Mouse (Mus musculus) fat pad, adult 2 months (tissue): ENCODE measurements around the gene Spns3.

ENCODE experiments used
- DNase-seq: peaks from one replicate; pipeline ENCODE4 v3.0.0-alpha.2; 2011; ENCODE audit warnings: low read depth, low spot score; ENCODE audit errors: extremely low read depth

Gene Spns3

DNA sequence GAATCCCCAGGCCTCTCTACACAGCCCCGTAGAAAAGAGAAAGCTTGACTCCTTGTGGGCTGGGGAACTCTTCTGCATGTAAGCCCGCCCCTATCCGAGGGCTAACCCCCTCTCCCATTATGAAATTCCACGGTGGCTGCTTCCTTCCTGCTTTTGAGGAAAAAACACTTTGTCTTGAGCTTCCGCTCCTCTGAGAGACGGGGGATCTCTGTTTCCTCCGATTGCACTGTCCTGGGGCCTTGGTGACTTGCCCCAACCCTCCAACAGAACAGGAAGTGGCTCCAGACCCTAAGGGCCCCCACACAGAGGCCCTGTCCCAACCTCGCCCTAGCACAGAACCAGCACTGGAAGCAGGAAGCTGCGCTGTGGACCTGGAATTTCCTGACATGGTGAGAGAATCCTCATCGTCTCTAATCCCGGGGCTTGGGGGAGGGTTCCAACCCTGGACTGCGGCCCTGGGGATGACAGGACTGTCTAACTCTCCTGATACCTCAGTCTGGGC lies 92.3 kb downstream of the Spns3 start:
- DNase-seq, result no peak

DNA sequence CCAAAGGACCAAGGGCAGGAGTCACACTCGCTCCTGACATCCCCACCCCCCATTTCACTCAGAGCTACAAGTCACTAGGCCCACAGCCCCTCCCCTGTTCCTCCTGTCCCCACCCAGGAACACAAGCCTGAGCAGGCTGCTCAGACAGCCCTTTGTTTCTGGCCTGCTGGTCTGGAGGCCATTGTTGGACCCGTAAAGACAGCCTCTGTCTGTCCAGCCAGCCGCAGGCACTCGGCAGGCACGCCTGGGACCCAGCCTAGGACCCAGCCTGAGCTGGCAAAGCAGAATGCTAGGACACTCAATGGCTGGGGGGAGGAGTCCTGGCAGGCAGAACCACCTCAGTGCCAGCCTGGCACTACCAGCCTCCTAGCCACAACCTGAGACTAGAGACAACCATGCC lies 94.6 kb downstream of the Spns3 start:
- no peak for DNase-seq

DNA sequence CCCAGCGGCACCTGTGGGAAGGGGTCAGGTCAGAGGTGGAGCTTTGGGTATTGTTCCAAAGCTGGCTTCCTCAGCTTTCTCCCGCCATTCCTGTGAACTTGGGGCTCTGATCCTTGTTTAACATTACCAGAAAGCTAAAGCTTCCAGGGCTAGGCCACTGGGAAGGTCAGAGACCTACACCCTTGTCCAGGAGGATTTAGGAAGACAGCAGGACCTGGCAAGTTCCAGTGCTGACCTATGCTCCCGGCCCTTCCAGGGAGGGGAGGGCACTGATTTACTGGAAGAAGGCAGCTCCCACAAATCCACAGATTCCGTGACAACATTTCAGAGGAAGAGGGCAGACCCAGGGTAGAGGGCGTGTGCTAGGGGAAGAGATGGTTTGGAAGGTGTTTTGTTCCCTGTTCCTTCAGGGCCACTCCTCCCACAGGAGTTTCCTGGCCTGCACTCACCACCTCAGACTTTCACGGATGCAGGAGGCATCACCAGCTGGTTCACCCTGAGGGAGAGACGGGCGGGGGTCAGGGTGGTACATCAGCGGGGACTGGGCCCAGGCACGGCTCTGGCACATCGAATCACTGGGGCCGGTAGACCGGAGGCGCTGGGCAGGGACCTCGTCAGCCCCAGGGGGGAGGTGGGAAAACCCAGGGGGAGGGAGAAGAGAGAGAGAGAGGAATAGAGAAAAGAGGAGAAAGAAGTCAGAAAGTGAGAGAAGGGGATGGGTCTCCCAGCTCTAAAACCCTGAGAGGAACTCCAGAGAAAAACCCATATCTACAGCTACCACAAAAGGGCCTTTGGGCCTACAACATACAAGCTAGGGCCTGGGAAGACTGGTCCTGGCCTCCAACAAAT lies 97.0 kb downstream of the Spns3 start:
- no peak for DNase-seq

DNA sequence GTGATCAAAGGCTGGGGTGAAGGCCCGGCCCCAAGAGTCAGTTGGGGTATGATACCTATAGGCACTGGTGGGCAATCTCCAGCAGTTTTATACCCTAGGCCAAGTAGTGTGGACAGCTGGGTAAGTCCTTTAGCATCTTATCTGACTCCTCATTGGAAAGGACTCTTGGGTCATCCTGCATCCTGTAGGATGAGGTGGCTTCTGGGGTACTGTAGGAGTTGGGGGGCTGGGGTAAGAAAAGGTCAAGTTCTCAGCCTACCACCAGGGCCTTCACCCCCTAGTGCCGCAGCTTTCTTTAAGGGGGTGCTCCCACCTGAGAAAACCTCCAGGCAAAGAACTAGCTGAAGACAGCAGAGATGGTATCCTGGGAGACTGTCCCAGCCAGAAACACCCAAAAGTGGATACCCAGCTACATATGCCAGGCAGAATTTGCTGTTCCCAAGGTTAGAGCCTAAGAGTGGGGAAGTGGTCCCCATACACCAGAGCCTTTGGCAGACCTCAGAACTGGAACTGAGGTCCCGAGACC lies 98.1 kb downstream of the Spns3 start:
- DNase-seq, result no peak

DNA sequence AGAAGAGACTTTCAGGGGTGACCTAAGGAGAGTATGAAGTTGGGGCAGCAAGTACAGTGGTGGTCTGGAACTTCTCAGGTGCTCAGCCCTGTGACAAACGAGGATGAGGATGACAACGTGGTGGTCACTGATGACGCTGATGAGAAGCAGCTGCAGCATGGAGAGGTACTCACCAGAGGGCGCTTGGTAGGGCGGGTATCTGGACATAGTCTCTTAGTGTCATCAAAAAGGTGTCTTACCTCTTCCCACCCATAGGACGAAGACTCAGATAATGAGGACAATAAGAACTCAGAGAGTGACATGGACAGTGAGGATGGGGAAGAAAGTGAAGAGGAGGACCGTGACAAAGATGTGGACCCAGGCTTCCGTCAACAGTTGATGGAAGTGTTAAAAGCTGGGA lies 102.8 kb downstream of the Spns3 start:
- no peak for DNase-seq

DNA sequence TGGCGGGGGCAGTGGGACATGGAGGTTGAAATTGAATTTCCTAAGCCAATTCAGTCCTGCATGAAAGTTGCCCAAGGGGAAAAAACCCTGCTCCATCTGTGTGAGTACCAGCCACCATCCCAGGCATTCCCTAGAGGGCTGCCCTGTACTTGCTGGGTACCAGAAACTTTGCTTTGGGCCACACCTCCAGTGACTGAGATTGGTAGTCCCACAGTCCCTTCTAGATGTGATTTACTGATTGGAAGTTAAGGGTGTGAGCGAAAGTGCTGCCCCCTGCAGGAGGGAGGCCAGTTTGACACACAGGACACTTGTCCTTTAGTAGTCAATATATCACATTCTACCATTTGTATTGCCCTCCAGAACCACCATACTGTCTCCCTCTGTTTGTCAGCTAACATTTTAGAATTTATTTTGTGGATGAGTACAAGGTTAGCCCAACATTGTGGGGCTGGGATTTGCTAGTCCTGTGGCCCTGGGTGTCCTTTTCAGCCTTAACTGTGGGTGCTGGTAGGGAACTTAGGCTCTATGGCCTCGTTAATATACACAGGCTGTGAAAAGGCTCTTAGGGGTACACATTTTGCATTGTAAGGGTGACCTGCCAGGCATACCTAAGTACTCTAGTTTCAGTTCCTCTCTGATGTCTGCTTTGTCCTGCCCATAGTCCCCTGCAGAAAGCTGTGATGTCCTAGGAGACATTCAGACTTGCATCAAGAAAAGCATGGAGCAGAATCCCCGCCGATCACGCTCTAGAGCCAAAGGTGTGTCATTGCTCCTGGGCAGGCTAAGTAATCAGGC lies 103.8 kb downstream of the Spns3 start:
- no peak for DNase-seq
